Mouse (Mus musculus) myocyte (in vitro differentiated cells): ENCODE results near the gene Sh3gl2.

ENCODE experiments used
- E2F4 ChIP-seq: IDR thresholded peaks from one replicate; pipeline ENCODE4 v1.6.1; 2011; ENCODE audit warnings: mild to moderate bottlenecking, control low read depth, moderate library complexity; ENCODE audit not compliant: insufficient read depth
- MAX ChIP-seq: IDR thresholded peaks from one replicate; pipeline ENCODE4 v1.6.1; 2011; ENCODE audit warnings: low read depth, mild to moderate bottlenecking, control low read depth
- MYOG ChIP-seq, 3 experiments: IDR thresholded peaks; one replicate each; pipeline ENCODE4 v1.6.1; 2011; ENCODE audit warnings: control low read depth in 2 of 3, low read depth in 2 of 3, mild to moderate bottlenecking in 2 of 3; ENCODE audit not compliant: insufficient read length in 2 of 3, control insufficient read depth in 1 of 3, insufficient read depth in 1 of 3
- POLR2A ChIP-seq: IDR thresholded peaks from one replicate; pipeline ENCODE4 v1.6.1; 2011; ENCODE audit warnings: low read depth, mild to moderate bottlenecking, control low read depth, moderate library complexity; ENCODE audit not compliant: insufficient read length
- POLR2AphosphoS2 ChIP-seq: IDR thresholded peaks from one replicate; pipeline ENCODE4 v1.6.1; 2011; ENCODE audit warnings: low read depth, control low read depth; ENCODE audit not compliant: insufficient read length
- SRF ChIP-seq: IDR thresholded peaks from one replicate; pipeline ENCODE4 v1.6.1; 2011; ENCODE audit warnings: low read depth; ENCODE audit not compliant: control insufficient read depth, insufficient read length
- TCF12 ChIP-seq: IDR thresholded peaks from one replicate; pipeline ENCODE4 v1.6.1; 2011; ENCODE audit warnings: mild to moderate bottlenecking, control low read depth; ENCODE audit not compliant: poor library complexity, insufficient read depth, severe bottlenecking
- TCF3 ChIP-seq: IDR thresholded peaks from one replicate; pipeline ENCODE4 v1.6.1; 2011; ENCODE audit warnings: low read depth, control low read depth; ENCODE audit not compliant: insufficient read length
- USF1 ChIP-seq: IDR thresholded peaks from one replicate; pipeline ENCODE4 v1.6.1; 2011; ENCODE audit warnings: low read depth, mild to moderate bottlenecking, control low read depth, moderate library complexity

GRCm38 (mm10) chr4:85206675-85207400 lies 1.9 kb downstream of the Sh3gl2 start:
- no peak for TF ChIP-seq MYOG (IDR thresholded peaks at IDR 0.05; ENCODE audit: control insufficient read depth in 1 of 3, insufficient read depth in 1 of 3, insufficient read length in 2 of 3, low read depth in 2 of 3)
- no peak for TF ChIP-seq POLR2A
- no peak for TF ChIP-seq USF1
- no peak for TF ChIP-seq E2F4
- no peak for TF ChIP-seq TCF3
- TF ChIP-seq MAX = no peak
- TF ChIP-seq POLR2AphosphoS2 = no peak
- TF ChIP-seq TCF12 = no peak
- no peak for TF ChIP-seq SRF
